Mouse (Mus musculus): Measurements from ENCODE around the gene Scrn3.

The Scrn3 gene

GRCm38 (mm10) chr2:73319218-73319617, 6.8 kb downstream of the Scrn3 start:
- DNase-seq: no peak

- no peak for DNase-seq
Measured at GRCm38 (mm10) chr2:73322991-73323390, 10.6 kb downstream of the Scrn3 start.

- peak; percentile 11 for DNase-seq
Measured at GRCm38 (mm10) chr2:73325871-73326270, 13.5 kb downstream of the Scrn3 start.

- no peak for DNase-seq
Measured at GRCm38 (mm10) chr2:73335949-73336348, 23.5 kb downstream of the Scrn3 start.

GRCm38 (mm10) chr2:73338415-73338814, 26.0 kb downstream of the Scrn3 start:
- DNase-seq: no peak

GRCm38 (mm10) chr2:73343701-73344100, 31.3 kb downstream of the Scrn3 start:
- DNase-seq: no peak

- DNase-seq: no peak
Measured at GRCm38 (mm10) chr2:73345204-73345603, 32.8 kb downstream of the Scrn3 start.

- no peak for DNase-seq
Measured at GRCm38 (mm10) chr2:73346345-73347086, 34.1 kb downstream of the Scrn3 start.

GRCm38 (mm10) chr2:73347136-73347535, 34.7 kb downstream of the Scrn3 start:
- no peak for DNase-seq

- no peak for DNase-seq
Measured at GRCm38 (mm10) chr2:73347766-73348165, 35.4 kb downstream of the Scrn3 start.

GRCm38 (mm10) chr2:73348221-73348620, 35.8 kb downstream of the Scrn3 start:
- DNase-seq: no peak

- no peak for DNase-seq
Measured at GRCm38 (mm10) chr2:73351496-73351895, 39.1 kb downstream of the Scrn3 start.

- peak; percentile 11 for DNase-seq
Measured at GRCm38 (mm10) chr2:73351927-73352374, 39.5 kb downstream of the Scrn3 start.

- no peak for DNase-seq
Measured at GRCm38 (mm10) chr2:73357004-73357403, 44.6 kb downstream of the Scrn3 start.

GRCm38 (mm10) chr2:73359941-73360340, 47.5 kb downstream of the Scrn3 start:
- no peak for DNase-seq

GRCm38 (mm10) chr2:73360536-73360935, 48.1 kb downstream of the Scrn3 start:
- no peak for DNase-seq

- no peak for DNase-seq
Measured at GRCm38 (mm10) chr2:73363448-73363847, 51.0 kb downstream of the Scrn3 start.

GRCm38 (mm10) chr2:73371530-73372335, 59.3 kb downstream of the Scrn3 start:
- no peak for DNase-seq

GRCm38 (mm10) chr2:73378326-73378725, 65.9 kb downstream of the Scrn3 start:
- no peak for DNase-seq

GRCm38 (mm10) chr2:73379656-73380055, 67.3 kb downstream of the Scrn3 start:
- no peak for DNase-seq

- no peak for DNase-seq
Measured at GRCm38 (mm10) chr2:73380298-73380975, 68.0 kb downstream of the Scrn3 start.

- DNase-seq: no peak
Measured at GRCm38 (mm10) chr2:73385172-73385571, 72.8 kb downstream of the Scrn3 start.

- no peak for DNase-seq
Measured at GRCm38 (mm10) chr2:73385641-73386355, 73.4 kb downstream of the Scrn3 start.

All from kidney, adult 18-20 months (tissue).